Mouse (Mus musculus): ENCODE data around the gene Rbm28.

- no peak for TF ChIP-seq CTCF (conservative IDR thresholded peaks at IDR 0.05; ENCODE audit: low read length)
- no peak for TF ChIP-seq NANOG (IDR thresholded peaks at IDR 0.05; ENCODE audit: borderline replicate concordance, low read length)
Observed at GRCm38 (mm10) chr6:29108376-29108775, 56.4 kb downstream of the Rbm28 start.

Measured in E14TG2a.4 (cell line).